Mouse (Mus musculus): ENCODE measurements at regions not wholly inside any gene's neighbourhood (a gene's known extent, or its start where the extent isn't known, plus 50 kb on each side); places are given as distances from the start of the nearest gene placed in this dataset.

DNA sequence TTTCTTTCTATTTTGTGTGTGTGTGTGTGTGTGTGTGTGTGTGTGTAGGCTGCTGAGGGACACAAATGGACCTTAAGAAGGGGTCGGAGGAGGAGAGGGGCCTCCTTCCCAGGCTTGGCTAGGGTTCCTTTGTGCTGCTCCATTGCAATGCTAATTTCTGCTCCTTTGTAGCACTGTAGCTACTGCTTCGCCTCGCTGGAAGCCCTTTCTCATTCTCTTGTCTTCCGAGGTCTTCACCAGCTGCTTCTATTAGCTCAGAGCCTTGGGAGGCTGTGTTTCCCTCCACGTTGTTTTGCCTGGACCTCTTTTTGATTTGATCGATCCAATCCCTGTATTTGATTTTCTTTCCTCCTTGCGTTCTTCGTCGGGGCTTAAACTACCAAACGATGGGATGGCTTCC is 247.1 kb downstream of the Tmem38b start:
- no peak overlapping the region for H3K9ac ChIP-seq (replicated peaks; ENCODE audit: low read length)
- H3K27me3 ChIP-seq (ENCODE audit: insufficient read depth, low read length): no peaks in the 10 kb centered on the region
- H3K4me3 ChIP-seq (ENCODE audit: low read length): no peak overlapping the region
- ATAC-seq (0 out of 2 replicates have a peak, but pooled peaks have one; percentile 32), DNase-seq (ENCODE audit: low spot score) (peak; percentile 44)
- TF ChIP-seq CTCF (IDR thresholded peaks at IDR 0.05; ENCODE audit: low read depth): no peak
- no peaks in the 10 kb centered on the region for H3K4me1 ChIP-seq (ENCODE audit: insufficient read depth, low read length)
- H3K36me3 ChIP-seq (ENCODE audit: insufficient read depth, low read length): no peaks in the 10 kb centered on the region
- peaks cover 3% of the 10 kb centered on the region for H3K9me3 ChIP-seq (ENCODE audit: low read length)
- no peak overlapping the region; the same call in 1 of the 2 replicates for H3K27ac ChIP-seq
- 10% methylated on average over 10 of the region's 10 CpGs for WGBS
- peak overlapping the region; percentile 26 for H3K4me2 ChIP-seq (ENCODE audit: low read depth, low read length)

DNA sequence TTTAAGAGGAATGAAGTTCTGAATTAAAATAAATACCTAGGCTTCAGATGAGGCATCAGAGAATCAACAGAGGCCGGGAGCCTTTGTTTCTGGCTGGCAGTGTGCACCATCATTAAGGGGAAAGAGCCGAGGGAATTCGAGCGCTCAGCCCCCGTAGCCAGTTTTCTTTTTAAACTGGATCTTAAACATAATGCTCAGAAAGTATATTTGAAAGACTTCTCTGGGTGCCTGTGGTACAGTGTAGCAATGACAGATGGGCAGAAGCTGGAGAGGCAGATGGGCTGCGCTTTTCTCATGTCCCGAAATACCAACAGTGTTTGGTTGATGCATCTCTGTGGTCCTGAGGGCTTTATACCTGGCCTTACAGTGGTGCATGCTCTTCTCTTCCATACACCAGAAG is 247.6 kb downstream of the Tmem38b start:
- H3K27ac ChIP-seq: no peak overlapping the region; the same call in 1 of the 2 replicates
- ATAC-seq: no peak

DNA sequence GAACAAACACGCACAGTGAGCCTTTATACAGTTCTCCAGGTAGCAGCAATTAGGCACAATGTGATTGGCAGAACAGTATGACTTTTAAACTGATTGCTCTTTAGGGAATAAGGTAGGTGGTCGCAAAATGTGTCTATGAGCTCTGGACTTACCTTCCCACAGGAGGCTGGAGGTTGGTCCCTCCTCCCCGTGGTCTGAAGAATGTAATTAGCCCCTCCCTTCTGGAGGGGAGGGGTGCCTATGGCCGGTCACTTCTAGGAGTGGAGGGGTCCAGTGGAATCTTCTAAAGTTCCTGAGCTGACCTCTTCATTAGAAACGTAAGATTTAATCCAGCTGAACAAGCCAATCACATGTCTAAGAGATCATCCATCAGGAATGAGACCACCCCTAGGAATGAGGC is 248.4 kb downstream of the Tmem38b start:
- no peaks in the 10 kb centered on the region for H3K4me1 ChIP-seq (ENCODE audit: insufficient read depth, low read length)
- no peak for TF ChIP-seq CTCF (IDR thresholded peaks at IDR 0.05; ENCODE audit: low read depth)
- H3K9ac ChIP-seq (replicated peaks; ENCODE audit: low read length): no peak overlapping the region
- H3K4me2 ChIP-seq (ENCODE audit: low read depth, low read length): no peak overlapping the region
- 65% methylated on average over 5 of the region's 5 CpGs for WGBS
- ATAC-seq (no peak), DNase-seq (ENCODE audit: low spot score) (no peak)
- no peak overlapping the region for H3K4me3 ChIP-seq (ENCODE audit: low read length)
- peaks cover 3% of the 10 kb centered on the region for H3K9me3 ChIP-seq (ENCODE audit: low read length)
- H3K36me3 ChIP-seq (ENCODE audit: insufficient read depth, low read length): no peaks in the 10 kb centered on the region
- H3K27ac ChIP-seq: no peak overlapping the region
- no peaks in the 10 kb centered on the region for H3K27me3 ChIP-seq (ENCODE audit: insufficient read depth, low read length)

More for the DNA sequence above, 247.6 kb downstream of the Tmem38b start:
- no peak for TF ChIP-seq CTCF (IDR thresholded peaks at IDR 0.05; ENCODE audit: low read depth)
- H3K36me3 ChIP-seq (ENCODE audit: insufficient read depth, low read length): no peaks in the 10 kb centered on the region
- peaks cover 3% of the 10 kb centered on the region for H3K9me3 ChIP-seq (ENCODE audit: low read length)
- H3K9ac ChIP-seq (replicated peaks; ENCODE audit: low read length): no peak overlapping the region
- H3K27me3 ChIP-seq (ENCODE audit: insufficient read depth, low read length): no peaks in the 10 kb centered on the region
- no peak overlapping the region for H3K4me3 ChIP-seq (ENCODE audit: low read length)
- peak; percentile 11 for DNase-seq (ENCODE audit: low spot score)
- 30% methylated on average over 7 of the region's 7 CpGs for WGBS
- no peaks in the 10 kb centered on the region for H3K4me1 ChIP-seq (ENCODE audit: insufficient read depth, low read length)
- peak overlapping the region; percentile 26; the same call in 1 of the 2 replicates for H3K4me2 ChIP-seq (ENCODE audit: low read depth, low read length)

DNA sequence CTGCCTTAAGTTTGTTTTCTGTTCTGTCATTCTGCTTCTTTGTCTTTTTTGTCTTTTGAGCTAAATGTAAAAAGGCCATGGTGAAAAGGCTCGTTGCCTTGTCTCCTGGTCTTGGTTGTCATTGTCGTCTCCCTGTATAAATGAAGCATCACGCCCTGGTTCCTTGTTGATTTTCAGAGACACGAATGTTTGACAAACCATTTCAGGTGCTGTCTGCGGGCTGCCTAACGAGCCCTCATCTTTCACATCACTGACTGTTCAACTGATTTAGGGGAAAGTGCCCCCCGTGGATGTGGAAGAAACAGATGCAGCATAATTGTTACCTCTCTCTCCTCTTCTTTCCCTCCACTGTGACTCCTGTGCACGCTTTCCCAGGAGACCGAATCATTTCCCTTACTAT is 254.7 kb downstream of the Tmem38b start:
- peak; percentile 12 for DNase-seq (ENCODE audit: low spot score)
- TF ChIP-seq CTCF (IDR thresholded peaks at IDR 0.05; ENCODE audit: low read depth): no peak
- no peak overlapping the region for H3K4me2 ChIP-seq (ENCODE audit: low read depth, low read length)
- no peak overlapping the region for H3K4me3 ChIP-seq (ENCODE audit: low read length)
- ATAC-seq: no peak
- H3K36me3 ChIP-seq (ENCODE audit: insufficient read depth, low read length): no peaks in the 10 kb centered on the region
- no peaks in the 10 kb centered on the region for H3K27me3 ChIP-seq (ENCODE audit: insufficient read depth, low read length)
- H3K9me3 ChIP-seq (ENCODE audit: low read length): no peaks in the 10 kb centered on the region
- H3K9ac ChIP-seq (replicated peaks; ENCODE audit: low read length): no peak overlapping the region
- WGBS: 51% methylated on average over 9 of the region's 9 CpGs
- H3K4me1 ChIP-seq (ENCODE audit: insufficient read depth, low read length): no peaks in the 10 kb centered on the region
- no peak overlapping the region for H3K27ac ChIP-seq

DNA sequence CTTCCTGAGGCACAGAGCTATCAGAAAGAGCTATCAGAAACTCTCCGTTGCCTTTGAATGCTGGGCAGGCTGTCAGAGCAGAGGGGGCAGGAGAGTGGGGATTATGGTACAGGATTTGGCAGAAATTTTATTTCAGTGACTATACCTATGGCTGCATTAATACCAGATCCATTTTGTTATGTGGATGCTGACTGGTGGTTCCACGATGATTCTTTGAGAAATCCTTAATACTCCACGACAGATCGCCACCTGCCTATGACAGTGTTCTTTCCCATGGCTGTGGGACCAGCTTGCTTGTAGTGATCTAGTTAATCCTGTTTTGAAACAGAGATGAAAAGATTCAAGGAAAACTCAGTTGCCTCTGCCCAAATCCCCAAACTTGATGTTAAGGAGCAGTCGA is 255.6 kb downstream of the Tmem38b start:
- no peak overlapping the region for H3K27ac ChIP-seq
- H3K9me3 ChIP-seq (ENCODE audit: low read length): no peaks in the 10 kb centered on the region
- ATAC-seq (no peak), DNase-seq (ENCODE audit: low spot score) (no peak)
- H3K4me2 ChIP-seq (ENCODE audit: low read depth, low read length): no peak overlapping the region
- TF ChIP-seq CTCF (IDR thresholded peaks at IDR 0.05; ENCODE audit: low read depth): no peak
- 79% methylated on average over 5 of the region's 5 CpGs for WGBS
- no peaks in the 10 kb centered on the region for H3K4me1 ChIP-seq (ENCODE audit: insufficient read depth, low read length)
- no peak overlapping the region for H3K4me3 ChIP-seq (ENCODE audit: low read length)
- no peaks in the 10 kb centered on the region for H3K27me3 ChIP-seq (ENCODE audit: insufficient read depth, low read length)
- H3K36me3 ChIP-seq (ENCODE audit: insufficient read depth, low read length): no peaks in the 10 kb centered on the region
- H3K9ac ChIP-seq (replicated peaks; ENCODE audit: low read length): no peak overlapping the region

- H3K9me3 ChIP-seq (ENCODE audit: low read length): no peaks in the 10 kb centered on the region
- no peaks in the 10 kb centered on the region for H3K27me3 ChIP-seq (ENCODE audit: insufficient read depth, low read length)
- TF ChIP-seq CTCF (IDR thresholded peaks at IDR 0.05; ENCODE audit: low read depth): no peak
- no peak overlapping the region for H3K27ac ChIP-seq
- no peaks in the 10 kb centered on the region for H3K36me3 ChIP-seq (ENCODE audit: insufficient read depth, low read length)
- ATAC-seq (no peak), DNase-seq (ENCODE audit: low spot score) (no peak)
- H3K4me1 ChIP-seq (ENCODE audit: insufficient read depth, low read length): no peaks in the 10 kb centered on the region
- H3K9ac ChIP-seq (replicated peaks; ENCODE audit: low read length): no peak overlapping the region
- 80% methylated on average over 6 of the region's 6 CpGs for WGBS
- no peak overlapping the region for H3K4me2 ChIP-seq (ENCODE audit: low read depth, low read length)
- H3K4me3 ChIP-seq (ENCODE audit: low read length): no peak overlapping the region
These were observed 258.9 kb downstream of the Tmem38b start for GRCm38 (mm10) chr4:54084747-54085146.

GRCm38 (mm10) chr4:54094285-54094997 is 268.6 kb downstream of the Tmem38b start:
- Histone ChIP-seq H3K27me3 (ENCODE audit: insufficient read depth, low read length) (no peaks in the 10 kb centered on the region), H3K4me1 (ENCODE audit: insufficient read depth, low read length) (no peaks in the 10 kb centered on the region), H3K4me2 (ENCODE audit: low read depth, low read length) (no peak overlapping the region), H3K9ac (replicated peaks; ENCODE audit: low read length) (no peak overlapping the region), H3K9me3 (ENCODE audit: low read length) (no peaks in the 10 kb centered on the region), H3K36me3 (ENCODE audit: insufficient read depth, low read length) (no peaks in the 10 kb centered on the region), H3K4me3 (ENCODE audit: low read length) (no peak overlapping the region), H3K27ac (no peak overlapping the region)
- no peak for TF ChIP-seq CTCF (IDR thresholded peaks at IDR 0.05; ENCODE audit: low read depth)
- no peak for DNase-seq (ENCODE audit: low spot score)
- ATAC-seq: no peak
- 90% methylated on average over 7 of the region's 7 CpGs for WGBS
